Mouse (Mus musculus) forebrain, embryonic 10.5 days (tissue): ENCODE measurements around the gene Cideb. TPM values are rescaled to one million over a fixed set of nuclear protein-coding genes. Genes with fewer than 3 reads are reported as not detected.
A peak's percentile ranks its signal among the peaks of the same experiment; 100 is the strongest.

ENCODE experiments used
- DNase-seq: peaks from one replicate; pipeline ENCODE4 v3.0.0-alpha.2; 2017; ENCODE audit warnings: low spot score; ENCODE audit errors: extremely low spot score
- H3K27ac ChIP-seq: fragments of 300-500 bp; sonication (generic); 2 replicates; pipeline ENCODE4 v1.5.1; 2016; ENCODE audit warnings: mild to moderate bottlenecking
- H3K27me3 ChIP-seq: fragments of 300-500 bp; sonication (generic); 2 replicates; pipeline ENCODE4 v1.6.1; 2016; ENCODE audit warnings: mild to moderate bottlenecking; ENCODE audit not compliant: poor library complexity, severe bottlenecking
- H3K36me3 ChIP-seq: fragments of 300-500 bp; sonication (generic); replicated peaks from 2 replicates; pipeline ENCODE4 v1.6.1; 2016; ENCODE audit warnings: mild to moderate bottlenecking, moderate library complexity
- H3K4me1 ChIP-seq: fragments of 300-500 bp; sonication (generic); 2 replicates; pipeline ENCODE4 v1.6.1; 2016
- H3K4me3 ChIP-seq: fragments of 300-500 bp; sonication (generic); 2 replicates; pipeline ENCODE4 v1.5.1; 2016; ENCODE audit warnings: mild to moderate bottlenecking, moderate library complexity
- H3K9me3 ChIP-seq: fragments of 300-500 bp; sonication (generic); 2 replicates; pipeline ENCODE4 v1.6.1; 2016; ENCODE audit warnings: mild to moderate bottlenecking, moderate library complexity
- WGBS: fragments of 180-500 bp; shearing (Covaris S2); methylation state at CpG from one replicate; pipeline ENCODE4 v1.1.7; 2016; 5-methylcytosine and 5-hydroxymethylcytosine counted together
- polyA plus RNA-seq: library from polyadenylated mRNA; unstranded; fragments of >200 nt; fragmentation: Nextera tagmentation; extraction: Ambion mirVana; gene quantifications from 2 replicates; pipeline ENCODE4 v1.2.1, GENCODE M21; 2016

The Cideb gene
- 0.33 TPM in 1 of 2 replicates, not detected in the other for polyA plus RNA-seq

- Histone ChIP-seq H3K27me3 (peaks cover 32% of the 10 kb centered on the region), H3K4me1 (peaks cover 30% of the 10 kb centered on the region), H3K4me3 (no peak within 1 kb of the TSS), H3K36me3 (peaks cover 34% of the 10 kb centered on the region), H3K9me3 (no peaks in the 10 kb centered on the region), H3K27ac (no peak within 1 kb of the TSS)
- WGBS = 23% methylated on average over 8 of the region's 8 CpGs
- DNase-seq = peak; percentile 55
These were observed at the start of gene Cideb for GRCm38 (mm10) chr14:55758363-55758784. Cideb (minus strand) TSS chr14:55758458.

- DNase-seq = no peak
- H3K27ac ChIP-seq = no peak overlapping the region
- H3K36me3 ChIP-seq = no peaks in the 10 kb centered on the region
- H3K27me3 ChIP-seq = peaks cover 3% of the 10 kb centered on the region
- H3K4me1 ChIP-seq = no peaks in the 10 kb centered on the region
- WGBS = 88% methylated on average over 15 of the region's 15 CpGs
- H3K9me3 ChIP-seq = no peaks in the 10 kb centered on the region
- H3K4me3 ChIP-seq = no peak overlapping the region
These were observed 37.3 kb upstream of the Cideb start for GRCm38 (mm10) chr14:55795380-55796163.

GRCm38 (mm10) chr14:55793946-55794345 is 35.7 kb upstream of the Cideb start:
- Histone ChIP-seq H3K4me1 (no peaks in the 10 kb centered on the region), H3K27ac (no peak overlapping the region), H3K4me3 (no peak overlapping the region), H3K9me3 (no peaks in the 10 kb centered on the region), H3K36me3 (no peaks in the 10 kb centered on the region), H3K27me3 (peaks cover 20% of the 10 kb centered on the region)
- WGBS = 70% methylated on average over 2 of the region's 2 CpGs
- no peak for DNase-seq

GRCm38 (mm10) chr14:55793461-55793860 is 35.2 kb upstream of the Cideb start:
- H3K4me3 ChIP-seq = no peak overlapping the region
- H3K4me1 ChIP-seq = peaks cover 4% of the 10 kb centered on the region
- H3K9me3 ChIP-seq = no peaks in the 10 kb centered on the region
- DNase-seq = no peak
- whole genome bisulfite sequencing = 75% methylated on average over 2 of the region's 2 CpGs
- no peak overlapping the region for H3K27ac ChIP-seq
- peaks cover 24% of the 10 kb centered on the region for H3K27me3 ChIP-seq
- H3K36me3 ChIP-seq = no peaks in the 10 kb centered on the region

GRCm38 (mm10) chr14:55788256-55789050 is 30.2 kb upstream of the Cideb start, which contains the start of gene Ripk3:
Ripk3 (minus strand) TSS chr14:55788865.
- Histone ChIP-seq H3K36me3 (no peaks in the 10 kb centered on the region), H3K27me3 (peaks cover 74% of the 10 kb centered on the region), H3K4me1 (peaks cover 22% of the 10 kb centered on the region), H3K9me3 (no peaks in the 10 kb centered on the region), H3K4me3 (peak within 1 kb of the TSS; percentile 47), H3K27ac (no peak within 1 kb of the TSS)
- WGBS = 5% methylated on average over 40 of the region's 40 CpGs
- DNase-seq = no peak

- H3K36me3 ChIP-seq = no peaks in the 10 kb centered on the region
- H3K4me1 ChIP-seq = peaks cover 29% of the 10 kb centered on the region
- no peak for DNase-seq
- peaks cover 82% of the 10 kb centered on the region for H3K27me3 ChIP-seq
- no peaks in the 10 kb centered on the region for H3K9me3 ChIP-seq
- H3K4me3 ChIP-seq = peak overlapping the region; percentile 47; the same call in 1 of the 2 replicates
- 42% methylated on average over 11 of the region's 11 CpGs for WGBS
- no peak overlapping the region for H3K27ac ChIP-seq
These were observed 29.5 kb upstream of the Cideb start for GRCm38 (mm10) chr14:55787731-55788130.

DNA sequence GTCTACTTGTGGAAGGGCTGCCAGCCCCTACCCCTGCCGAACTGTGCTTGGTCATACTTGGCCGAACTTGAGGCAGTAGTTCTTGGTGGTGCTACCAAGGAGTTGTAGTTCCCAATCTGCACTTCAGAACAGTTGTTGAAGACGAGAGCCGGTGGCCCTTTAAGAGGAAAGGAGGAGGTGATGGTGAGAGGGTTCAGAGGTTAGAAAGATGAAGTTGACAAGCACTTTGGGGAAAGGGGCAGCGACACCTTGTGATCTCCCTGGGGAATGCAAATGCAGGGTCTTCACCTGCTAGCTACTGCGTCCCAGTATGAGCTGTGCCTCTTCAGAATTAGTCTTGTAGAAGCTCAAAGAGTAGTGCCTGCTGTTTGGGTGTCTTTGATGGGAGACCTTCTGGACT is 26.9 kb upstream of the Cideb start:
- Histone ChIP-seq H3K36me3 (no peaks in the 10 kb centered on the region), H3K4me1 (peaks cover 49% of the 10 kb centered on the region), H3K4me3 (no peak overlapping the region), H3K9me3 (no peaks in the 10 kb centered on the region), H3K27ac (no peak overlapping the region), H3K27me3 (peaks cover 99% of the 10 kb centered on the region)
- WGBS = 21% methylated on average over 6 of the region's 6 CpGs
- no peak for DNase-seq

- peaks cover 95% of the 10 kb centered on the region for H3K27me3 ChIP-seq
- 4% methylated on average over 13 of the region's 13 CpGs for WGBS
- no peak for DNase-seq
- no peaks in the 10 kb centered on the region for H3K9me3 ChIP-seq
- H3K36me3 ChIP-seq = no peaks in the 10 kb centered on the region
- H3K4me1 ChIP-seq = peaks cover 49% of the 10 kb centered on the region
- peak within 1 kb of the TSS; percentile 6; the same call in 1 of the 2 replicates for H3K27ac ChIP-seq
- H3K4me3 ChIP-seq = peak within 1 kb of the TSS; percentile 46
These were observed 25.6 kb upstream of the Cideb start, which contains the start of gene Adcy4 for GRCm38 (mm10) chr14:55783958-55784235. Adcy4 (minus strand) TSS chr14:55784095.

DNA sequence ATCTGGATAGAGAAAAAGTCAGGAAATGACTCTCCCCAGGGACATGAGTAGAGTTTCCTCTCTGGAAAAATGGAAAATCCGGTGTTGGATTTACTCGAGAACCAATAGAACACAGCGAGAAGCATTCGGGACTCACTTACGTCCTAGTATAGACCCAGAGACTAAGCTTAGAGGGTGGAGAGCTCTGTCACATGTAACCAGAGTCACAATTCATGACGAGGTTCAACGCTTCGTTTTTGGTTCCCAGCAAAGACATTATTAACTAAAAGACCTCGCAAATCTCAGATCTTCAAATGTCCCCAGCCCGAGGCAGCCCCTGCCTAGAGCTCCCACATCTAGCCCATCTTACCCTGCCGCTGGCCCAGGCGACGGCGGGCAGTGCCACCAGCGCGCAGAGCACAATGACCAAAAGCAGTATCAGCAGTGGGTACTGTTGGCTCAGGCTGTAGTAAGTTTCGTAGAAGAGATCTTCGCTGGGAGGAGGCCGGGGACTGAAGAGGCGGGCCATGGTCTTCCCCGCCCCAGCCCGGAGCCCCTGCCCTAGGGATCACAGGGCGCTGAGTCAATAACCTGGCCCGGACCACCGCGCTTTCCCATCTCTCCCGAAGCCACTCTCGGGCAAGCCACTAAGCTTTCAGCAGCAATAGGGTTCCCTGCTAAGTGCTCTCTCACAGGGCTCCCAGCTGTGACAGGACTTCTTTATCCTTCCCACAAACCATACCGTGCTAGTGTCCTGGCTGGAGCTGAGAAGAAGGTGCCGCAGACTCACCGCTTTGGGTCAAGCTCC is 25.1 kb upstream of the Cideb start:
- no peak for DNase-seq
- no peaks in the 10 kb centered on the region for H3K9me3 ChIP-seq
- no peaks in the 10 kb centered on the region for H3K36me3 ChIP-seq
- 2% methylated on average over 31 of the region's 31 CpGs for WGBS
- peaks cover 95% of the 10 kb centered on the region for H3K27me3 ChIP-seq
- H3K27ac ChIP-seq = peak overlapping the region; percentile 6; the same call in 1 of the 2 replicates
- H3K4me3 ChIP-seq = peak overlapping the region; percentile 46
- H3K4me1 ChIP-seq = peaks cover 43% of the 10 kb centered on the region

- H3K4me1 ChIP-seq = peaks cover 40% of the 10 kb centered on the region
- peaks cover 86% of the 10 kb centered on the region for H3K27me3 ChIP-seq
- peak overlapping the region; percentile 46 for H3K4me3 ChIP-seq
- no peak overlapping the region for H3K27ac ChIP-seq
- WGBS = 51% methylated on average over 9 of the region's 9 CpGs
- DNase-seq = no peak
- no peaks in the 10 kb centered on the region for H3K36me3 ChIP-seq
- H3K9me3 ChIP-seq = no peaks in the 10 kb centered on the region
These were observed 24.2 kb upstream of the Cideb start for GRCm38 (mm10) chr14:55782361-55782960.

DNA sequence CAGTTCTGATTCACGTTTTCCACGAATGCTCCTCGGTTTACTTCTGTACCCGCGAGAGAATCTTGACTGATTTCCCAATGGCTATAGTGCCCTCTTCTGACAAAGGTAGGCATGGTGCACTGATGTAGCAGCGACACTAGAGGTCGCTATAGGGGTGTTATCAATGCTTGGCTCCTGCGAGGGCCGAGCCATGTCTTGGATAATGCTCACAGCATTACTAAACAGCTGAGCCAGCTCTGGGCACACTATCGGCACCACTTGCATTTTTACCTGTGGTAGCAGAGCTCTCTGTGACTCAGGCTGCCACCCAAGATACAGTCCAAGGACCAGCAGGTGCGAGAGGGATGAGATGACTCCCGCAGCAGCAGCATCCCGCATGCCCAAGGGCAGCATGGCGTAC is 23.1 kb upstream of the Cideb start:
- DNase-seq = peak; percentile 63
- H3K4me3 ChIP-seq = peak overlapping the region; percentile 25
- H3K27ac ChIP-seq = no peak overlapping the region
- peaks cover 75% of the 10 kb centered on the region for H3K27me3 ChIP-seq
- 17% methylated on average over 14 of the region's 14 CpGs for WGBS
- H3K36me3 ChIP-seq = no peaks in the 10 kb centered on the region
- H3K4me1 ChIP-seq = peaks cover 48% of the 10 kb centered on the region
- no peaks in the 10 kb centered on the region for H3K9me3 ChIP-seq

DNA sequence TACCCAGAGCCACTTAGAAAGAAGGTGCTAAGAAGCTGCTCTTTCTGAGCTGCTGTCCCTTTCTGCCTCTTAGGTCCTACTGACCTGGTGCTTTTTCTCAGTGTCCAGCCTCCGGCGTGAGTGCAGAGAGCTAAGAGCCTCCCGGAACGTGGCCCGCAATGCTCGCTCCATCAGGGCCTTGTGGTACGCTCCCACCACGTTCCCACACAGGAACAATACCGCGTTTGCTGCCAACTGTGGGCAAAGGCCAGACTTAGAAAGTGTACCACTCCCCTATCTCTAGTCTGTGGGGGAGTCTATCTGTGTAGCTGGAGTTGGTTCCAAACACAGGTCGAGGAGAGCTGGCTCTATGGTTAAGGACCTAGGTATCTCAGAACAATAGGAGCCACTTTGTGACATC is 22.5 kb upstream of the Cideb start:
- H3K27ac ChIP-seq = no peak overlapping the region
- WGBS = 82% methylated on average over 11 of the region's 11 CpGs
- peaks cover 48% of the 10 kb centered on the region for H3K4me1 ChIP-seq
- no peak overlapping the region for H3K4me3 ChIP-seq
- H3K27me3 ChIP-seq = peaks cover 69% of the 10 kb centered on the region
- no peak for DNase-seq
- H3K36me3 ChIP-seq = no peaks in the 10 kb centered on the region
- H3K9me3 ChIP-seq = no peaks in the 10 kb centered on the region
